Mouse (Mus musculus) forebrain, embryonic 11.5 days (tissue): ENCODE data around the gene Mgat5. TPM values are rescaled to one million over a fixed set of nuclear protein-coding genes. Genes with fewer than 3 reads are reported as not detected.

Experiments
- ATAC-seq: fragments of 200-750 bp; cut with Nextera tagmentation; replicated peaks from 2 replicates; pipeline ENCODE4 v1.8.0; 2017; ENCODE audit warnings: moderate TSS enrichment; ENCODE audit not compliant: low FRiP score
- DNase-seq: peaks from one replicate; pipeline ENCODE4 v3.0.0-alpha.2; 2017; ENCODE audit warnings: low spot score
- H3K27ac ChIP-seq: fragments of 300-500 bp; sonication (generic); 2 replicates; pipeline ENCODE4 v1.5.1; 2014; ENCODE audit warnings: low read depth, low read length
- H3K27me3 ChIP-seq: fragments of 300-500 bp; sonication (generic); 2 replicates; pipeline ENCODE4 v1.6.1; 2014; ENCODE audit warnings: mild to moderate bottlenecking, low read length, mixed read lengths; ENCODE audit not compliant: control insufficient read depth, insufficient read depth
- H3K36me3 ChIP-seq: fragments of 300-500 bp; sonication (generic); 2 replicates; pipeline ENCODE4 v1.6.1; 2014; ENCODE audit warnings: mild to moderate bottlenecking, low read length, moderate library complexity, mixed read lengths; ENCODE audit not compliant: control insufficient read depth, insufficient read depth
- H3K4me1 ChIP-seq: fragments of 300-500 bp; sonication (generic); replicated peaks from 2 replicates; pipeline ENCODE4 v1.6.1; 2014; ENCODE audit warnings: low read length, mixed read lengths; ENCODE audit not compliant: control insufficient read depth, insufficient read depth
- H3K4me2 ChIP-seq: fragments of 300-500 bp; sonication (generic); 2 replicates; pipeline ENCODE4 v1.6.1; 2014; ENCODE audit warnings: low read depth, mild to moderate bottlenecking, low read length, moderate library complexity, mixed read lengths; ENCODE audit not compliant: severe bottlenecking
- H3K4me3 ChIP-seq: fragments of 300-500 bp; sonication (generic); 2 replicates; pipeline ENCODE4 v1.5.1; 2014; ENCODE audit warnings: low read depth, low read length
- H3K9ac ChIP-seq: fragments of 300-500 bp; sonication (generic); 2 replicates; pipeline ENCODE4 v1.6.1; 2014; ENCODE audit warnings: low read length
- H3K9me3 ChIP-seq: fragments of 300-500 bp; sonication (generic); 2 replicates; pipeline ENCODE4 v1.6.1; 2016; ENCODE audit warnings: low read length, mixed read lengths; ENCODE audit not compliant: control insufficient read depth
- WGBS: fragments of 180-500 bp; shearing (Covaris S2); extraction: QIAGEN DNeasy Blood & Tissue Kit; methylation state at CpG from one replicate; pipeline ENCODE4 v1.1.7; 2014; 5-methylcytosine and 5-hydroxymethylcytosine counted together
- polyA plus RNA-seq: library from polyadenylated mRNA; unstranded; fragments of >200 nt; fragmentation: Nextera tagmentation; extraction: Ambion mirVana; gene quantifications from 2 replicates; pipeline ENCODE4 v1.2.1, GENCODE M21; 2014

The Mgat5 gene
- polyA plus RNA-seq, 1 experiment from 2014 or later: 6.6 TPM

DNA sequence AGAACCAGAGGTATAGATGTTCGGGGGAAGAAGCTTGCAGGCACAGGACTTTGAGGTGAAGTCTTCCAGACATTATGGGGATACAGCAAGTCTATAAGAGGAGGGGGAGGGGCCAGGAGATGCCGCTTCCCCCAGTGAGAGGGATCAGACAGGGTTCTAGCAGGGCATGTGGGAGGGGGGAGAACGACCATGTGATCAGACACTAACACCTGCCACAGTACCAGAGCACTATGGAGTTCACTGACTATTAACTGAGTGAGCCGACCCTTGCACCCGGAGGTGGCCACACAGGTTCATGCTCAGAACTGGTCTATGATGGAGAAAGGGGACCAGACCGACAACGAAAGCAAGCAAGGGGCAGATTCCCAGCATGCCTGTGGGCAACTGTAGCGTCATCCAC is 318.5 kb downstream of the Mgat5 start:
- Histone ChIP-seq H3K4me3 (no peak overlapping the region), H3K36me3 (no peaks in the 10 kb centered on the region), H3K27me3 (0 out of 2 replicates have a peak, but pooled peaks cover 2% of the 10 kb centered on the region), H3K4me2 (no peak overlapping the region), H3K4me1 (no peaks in the 10 kb centered on the region), H3K9me3 (no peaks in the 10 kb centered on the region), H3K27ac (no peak overlapping the region), H3K9ac (no peak overlapping the region)
- no peak for DNase-seq
- ATAC-seq: no peak
- 91% methylated on average over 8 of the region's 8 CpGs for WGBS

DNA sequence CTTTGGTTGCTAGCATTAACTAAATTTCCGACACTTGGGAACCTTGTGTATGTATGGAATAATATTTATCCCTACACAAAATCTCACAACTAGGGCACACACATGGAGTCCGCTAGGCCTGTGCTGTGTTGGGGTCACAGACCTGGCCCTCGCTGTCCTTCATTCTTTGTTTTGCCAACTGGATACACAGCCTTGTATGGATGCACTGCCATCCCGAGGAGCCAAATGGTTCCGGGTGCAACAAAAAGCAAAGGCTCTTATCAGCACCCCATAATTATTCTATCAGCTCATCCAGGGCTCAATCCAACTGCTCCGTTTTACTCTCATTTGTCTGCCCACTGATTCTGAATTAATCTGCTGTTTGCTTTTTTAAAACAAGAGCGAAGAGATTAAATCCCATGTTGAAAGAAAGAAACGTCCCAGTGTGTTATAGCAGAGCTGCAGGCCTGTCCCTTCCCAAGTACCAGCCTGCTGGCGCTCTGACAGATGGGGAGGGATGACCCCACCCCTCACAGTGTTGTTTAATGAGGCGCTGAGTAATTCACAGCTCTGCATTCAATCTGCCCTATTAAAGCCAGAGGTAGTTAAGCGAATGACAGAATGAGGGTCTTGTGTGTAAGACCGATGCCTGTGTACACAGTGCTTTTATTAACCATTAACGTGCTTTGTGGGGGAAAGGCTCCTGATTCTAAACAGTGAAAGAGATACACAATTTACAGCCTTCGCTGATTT is 326.2 kb downstream of the Mgat5 start:
- H3K9ac ChIP-seq: no peak overlapping the region

DNA sequence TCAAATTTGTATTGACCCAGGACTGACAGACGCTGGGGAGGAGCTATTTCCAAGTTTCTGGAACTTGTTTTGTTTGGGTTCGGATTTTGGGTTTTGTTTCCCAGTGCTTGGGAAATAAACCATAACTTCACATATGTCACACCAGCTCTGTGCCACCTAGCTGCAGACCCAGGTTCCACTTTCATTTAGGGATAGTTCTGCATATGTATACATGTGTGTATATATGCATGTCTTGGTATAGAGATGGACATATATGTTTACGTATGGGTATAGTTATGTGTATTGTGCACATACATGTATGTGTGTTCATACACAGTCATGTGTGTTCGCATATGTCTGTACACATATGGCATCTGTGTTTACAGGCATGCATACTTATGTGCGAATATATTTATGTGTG is 326.9 kb downstream of the Mgat5 start:
- Histone ChIP-seq H3K27me3 (peaks cover 56% of the 10 kb centered on the region), H3K36me3 (no peaks in the 10 kb centered on the region), H3K27ac (peak overlapping the region; percentile 51; the same call in 1 of the 2 replicates), H3K9me3 (no peaks in the 10 kb centered on the region), H3K4me2 (no peak overlapping the region), H3K9ac (no peak overlapping the region), H3K4me3 (no peak overlapping the region), H3K4me1 (peaks cover 10% of the 10 kb centered on the region; the same call in 1 of the 2 replicates)
- 65% methylated on average over 5 of the region's 5 CpGs for WGBS
- ATAC-seq (peak; percentile 47), DNase-seq (no peak)

More for the DNA sequence above, 326.2 kb downstream of the Mgat5 start:
- peak; percentile 86 for DNase-seq
- WGBS: 19% methylated on average over 14 of the region's 14 CpGs
- H3K9me3 ChIP-seq: no peaks in the 10 kb centered on the region
- ATAC-seq: peak; percentile 95
- H3K4me1 ChIP-seq: peaks cover 8% of the 10 kb centered on the region; the same call in 1 of the 2 replicates
- H3K27me3 ChIP-seq: peaks cover 50% of the 10 kb centered on the region
- H3K36me3 ChIP-seq: no peaks in the 10 kb centered on the region
- 0 out of 2 replicates have a peak overlapping the region, but pooled peaks have one; percentile 26 for H3K4me2 ChIP-seq
- peak overlapping the region; percentile 75 for H3K27ac ChIP-seq
- no peak overlapping the region for H3K4me3 ChIP-seq

DNA sequence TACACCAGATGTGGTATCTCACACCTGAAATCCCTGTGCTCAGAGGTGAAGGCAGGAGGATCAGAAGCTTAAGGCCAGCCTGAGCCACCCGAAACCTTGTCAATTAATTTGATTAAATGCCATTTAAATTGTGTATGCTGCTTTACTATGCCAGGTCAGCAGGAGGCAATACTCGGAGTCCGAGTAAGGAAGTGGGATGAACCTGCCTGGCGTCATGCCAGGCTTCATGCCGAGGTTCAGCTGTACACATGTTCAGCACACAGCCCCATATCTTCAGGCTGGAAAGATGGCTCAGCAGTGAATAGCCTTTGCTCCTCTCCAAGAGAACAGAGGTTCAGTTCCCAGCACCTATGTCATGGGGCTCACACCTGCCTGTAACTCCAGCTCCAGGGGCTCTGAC is 331.6 kb downstream of the Mgat5 start:
- 57% methylated on average over 5 of the region's 5 CpGs for WGBS
- DNase-seq (no peak), ATAC-seq (no peak)
- H3K4me2 ChIP-seq: no peak overlapping the region
- no peaks in the 10 kb centered on the region for H3K9me3 ChIP-seq
- peaks cover 16% of the 10 kb centered on the region; the same call in 1 of the 2 replicates for H3K4me1 ChIP-seq
- H3K27ac ChIP-seq: no peak overlapping the region
- H3K9ac ChIP-seq: no peak overlapping the region
- H3K4me3 ChIP-seq: no peak overlapping the region
- peaks cover 41% of the 10 kb centered on the region for H3K27me3 ChIP-seq
- H3K36me3 ChIP-seq: no peaks in the 10 kb centered on the region

DNA sequence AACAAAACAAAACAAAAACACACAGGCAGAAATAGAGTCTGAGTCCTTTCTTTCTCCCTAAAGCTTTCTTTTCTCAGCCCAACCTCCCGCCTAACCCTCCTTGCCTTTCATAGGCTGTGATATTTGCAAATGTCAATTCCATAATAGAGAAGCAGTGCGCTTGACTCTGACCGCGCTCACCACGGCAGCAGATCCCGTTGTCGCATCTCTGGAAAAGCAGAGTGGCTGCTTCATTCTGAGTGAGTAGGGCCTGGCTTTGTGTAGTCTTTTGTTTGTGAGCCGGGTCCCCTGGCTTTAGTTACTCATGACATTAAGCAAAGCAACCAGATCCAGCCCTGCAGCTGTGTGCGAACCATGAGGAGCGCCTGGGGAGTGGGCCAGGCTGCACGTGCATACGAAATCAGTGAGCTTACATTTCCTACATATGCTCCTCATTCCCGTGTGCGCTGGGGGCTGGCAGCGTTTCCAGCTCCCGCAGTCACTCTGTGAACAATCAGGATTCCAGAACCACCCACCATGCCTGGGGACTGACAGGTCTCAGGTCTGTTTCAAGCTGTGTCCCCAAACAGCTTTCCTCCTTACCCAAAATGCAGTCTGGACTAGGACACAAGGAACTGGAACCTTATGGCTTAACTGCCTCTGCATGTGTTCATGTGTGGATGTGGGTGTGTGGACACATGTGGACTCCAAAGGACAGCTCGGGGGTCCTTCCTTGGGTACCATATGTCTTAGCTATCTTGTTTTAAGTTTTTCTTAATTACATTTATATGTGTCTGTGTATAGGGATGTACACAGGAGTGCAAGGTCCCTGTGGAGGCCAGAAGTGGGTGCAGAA is 332.6 kb downstream of the Mgat5 start:
- ATAC-seq: peak; percentile 73
- Histone ChIP-seq H3K27me3 (peaks cover 41% of the 10 kb centered on the region), H3K9ac (peak overlapping the region; percentile 48; the same call in 1 of the 2 replicates)

More for the DNA sequence above, 332.6 kb downstream of the Mgat5 start:
- Histone ChIP-seq H3K9me3 (no peaks in the 10 kb centered on the region), H3K27ac (peak overlapping the region; percentile 70), H3K4me3 (peak overlapping the region; percentile 6; the same call in 1 of the 2 replicates), H3K4me1 (peaks cover 13% of the 10 kb centered on the region; the same call in 1 of the 2 replicates), H3K4me2 (peak overlapping the region; percentile 38), H3K36me3 (no peaks in the 10 kb centered on the region)
- DNase-seq: peak; percentile 62
- 8% methylated on average over 17 of the region's 17 CpGs for WGBS
